Mouse (Mus musculus): ENCODE measurements around the gene Igflr1.

The Igflr1 gene

GRCm38 (mm10) chr7:30553021-30553589 lies 12.1 kb upstream of the Igflr1 start:
- DNase-seq (ENCODE audit: low read depth in 1 of 2, low spot score in 2 of 2), result no peak

- DNase-seq (ENCODE audit: low read depth in 1 of 2, low spot score in 2 of 2), result no peak
These were observed 11.2 kb upstream of the Igflr1 start for GRCm38 (mm10) chr7:30553810-30554584.

GRCm38 (mm10) chr7:30556894-30557536 lies 8.2 kb upstream of the Igflr1 start:
- DNase-seq (ENCODE audit: low read depth in 1 of 2, low spot score in 2 of 2), result no peak

- DNase-seq (ENCODE audit: low read depth in 1 of 2, low spot score in 2 of 2), result no peak
These were observed 7.2 kb upstream of the Igflr1 start for GRCm38 (mm10) chr7:30557901-30558514.

GRCm38 (mm10) chr7:30558656-30559442 lies 6.4 kb upstream of the Igflr1 start:
- DNase-seq (ENCODE audit: low read depth in 1 of 2, low spot score in 2 of 2), result no peak

- peak; percentile 77 to 81 for DNase-seq (ENCODE audit: low read depth in 1 of 2, low spot score in 2 of 2)
These were observed 5.7 kb upstream of the Igflr1 start, which contains the start of gene Lin37 for GRCm38 (mm10) chr7:30559443-30559954. Gene Lin37, minus strand, starts transcription at chr7:30559838.

GRCm38 (mm10) chr7:30560296-30560695 lies 4.9 kb upstream of the Igflr1 start:
- DNase-seq (ENCODE audit: low read depth in 1 of 2, low spot score in 2 of 2), result no peak

- no peak for DNase-seq (ENCODE audit: low read depth in 1 of 2, low spot score in 2 of 2)
These were observed 2.6 kb upstream of the Igflr1 start for GRCm38 (mm10) chr7:30562526-30563116.

- DNase-seq (ENCODE audit: low read depth in 1 of 2, low spot score in 2 of 2), result peak; percentile 84 to 89
These were observed 1.9 kb upstream of the Igflr1 start, which contains the start of the genes U2af1l4, Gm49396 and Psenen for GRCm38 (mm10) chr7:30563117-30563905. Gene U2af1l4, plus strand, starts transcription at chr7:30563301. Gene Gm49396, plus strand, starts transcription at chr7:30563344. Gene Psenen, minus strand, starts transcription at chr7:30563627.

- DNase-seq (ENCODE audit: low read depth in 1 of 2, low spot score in 2 of 2), result no peak
These were observed 1.3 kb upstream of the Igflr1 start for GRCm38 (mm10) chr7:30563906-30564280.

GRCm38 (mm10) chr7:30566033-30566432 lies 806 bp downstream of the Igflr1 start:
- DNase-seq (ENCODE audit: low read depth in 1 of 2, low spot score in 2 of 2), result no peak

GRCm38 (mm10) chr7:30567555-30567954 lies 2.3 kb downstream of the Igflr1 start:
- no peak for DNase-seq (ENCODE audit: low read depth in 1 of 2, low spot score in 2 of 2)

- no peak for DNase-seq (ENCODE audit: low read depth in 1 of 2, low spot score in 2 of 2)
These were observed 7.2 kb downstream of the Igflr1 start for GRCm38 (mm10) chr7:30572389-30572788.

- DNase-seq (ENCODE audit: low read depth in 1 of 2, low spot score in 2 of 2), result no peak
These were observed 7.7 kb downstream of the Igflr1 start for GRCm38 (mm10) chr7:30572969-30573368.

GRCm38 (mm10) chr7:30579950-30580349 lies 14.7 kb downstream of the Igflr1 start:
- DNase-seq (ENCODE audit: low read depth in 1 of 2, low spot score in 2 of 2), result no peak

- DNase-seq (ENCODE audit: low read depth in 1 of 2, low spot score in 2 of 2), result no peak
These were observed 16.3 kb downstream of the Igflr1 start for GRCm38 (mm10) chr7:30581547-30581946.

- DNase-seq (ENCODE audit: low read depth in 1 of 2, low spot score in 2 of 2), result no peak
These were observed 19.1 kb downstream of the Igflr1 start for GRCm38 (mm10) chr7:30584339-30584738.

GRCm38 (mm10) chr7:30585170-30585569 lies 19.9 kb downstream of the Igflr1 start:
- DNase-seq (ENCODE audit: low read depth in 1 of 2, low spot score in 2 of 2), result no peak

GRCm38 (mm10) chr7:30586455-30587020 lies 21.3 kb downstream of the Igflr1 start:
- DNase-seq (ENCODE audit: low read depth in 1 of 2, low spot score in 2 of 2), result no peak

Measured in monocyte, adult 2 months (primary cell).